Mouse (Mus musculus): ENCODE results near the gene Rs1.
"Not testable (repeated sequence)": the region's sequence is repeated elsewhere in the genome, so short reads cannot be mapped to it uniquely, and the experiment has no call there.

The Rs1 gene

DNA sequence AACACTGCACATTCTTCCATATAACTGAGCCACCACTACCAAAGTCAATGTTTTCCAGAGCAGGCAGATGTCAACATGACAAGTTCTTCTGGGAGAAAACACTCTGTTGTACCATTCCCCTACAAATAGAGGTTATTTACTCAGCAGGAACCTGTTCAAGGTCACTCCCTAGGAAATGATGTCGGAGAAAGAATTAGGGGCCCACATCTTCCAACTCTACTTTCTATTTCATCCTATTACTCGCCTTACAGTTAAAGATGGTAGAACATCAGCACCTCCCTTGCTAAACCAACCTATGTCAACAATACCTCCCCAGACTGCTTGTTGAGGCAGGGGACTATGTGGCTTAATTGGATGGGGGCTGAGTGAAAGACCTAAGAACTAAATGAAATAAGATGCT is at the start of gene Rs1:
Gene Rs1, plus strand, starts transcription at position 301 of the 400 bp plus-strand sequence.
- DNase-seq (ENCODE audit: low read depth, low spot score): no peak

DNA sequence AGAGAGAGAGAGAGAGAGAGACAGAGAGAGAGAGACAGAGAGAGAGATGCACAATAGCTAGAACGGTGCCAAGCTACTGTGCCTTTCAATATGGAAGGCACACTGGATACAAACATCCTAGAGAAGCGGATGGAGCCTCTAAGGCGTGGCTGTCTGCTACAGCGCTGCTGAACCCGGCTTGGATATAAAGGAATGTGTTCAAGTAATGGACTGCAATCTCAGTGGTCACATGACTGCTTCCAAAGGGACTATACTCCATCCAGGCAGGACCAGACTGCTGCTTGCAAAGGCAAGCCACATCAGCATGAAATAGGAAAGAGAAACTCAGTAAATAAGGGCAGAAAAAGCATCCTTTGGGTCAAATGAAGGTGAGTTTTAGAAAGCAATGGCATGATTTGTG is 32.2 kb upstream of the Rs1 start, which contains the start of gene Ppef1:
Gene Ppef1, minus strand, starts transcription at position 116 of the 400 bp plus-strand sequence.
- DNase-seq (ENCODE audit: low read depth, low spot score): no peak

DNA sequence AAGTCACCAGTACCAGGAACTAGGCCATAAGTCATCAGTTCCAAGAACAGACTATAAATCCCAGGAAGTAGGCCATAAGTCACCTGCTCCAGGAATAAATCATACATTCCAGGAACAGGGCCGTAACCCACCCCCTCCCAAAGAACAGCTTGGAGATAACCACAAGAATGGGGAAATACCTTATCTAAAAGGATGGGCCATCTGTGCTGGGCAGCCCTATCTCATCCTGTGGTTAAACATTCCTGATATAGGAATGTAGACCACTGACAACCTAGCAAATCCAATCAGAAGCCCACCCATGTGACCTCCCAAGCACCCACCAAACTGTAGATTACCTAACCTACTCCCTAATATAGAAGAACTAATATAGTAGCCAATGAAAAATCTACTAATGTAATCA is 22.4 kb upstream of the Rs1 start:
- no peak for DNase-seq (ENCODE audit: low read depth, low spot score)

DNA sequence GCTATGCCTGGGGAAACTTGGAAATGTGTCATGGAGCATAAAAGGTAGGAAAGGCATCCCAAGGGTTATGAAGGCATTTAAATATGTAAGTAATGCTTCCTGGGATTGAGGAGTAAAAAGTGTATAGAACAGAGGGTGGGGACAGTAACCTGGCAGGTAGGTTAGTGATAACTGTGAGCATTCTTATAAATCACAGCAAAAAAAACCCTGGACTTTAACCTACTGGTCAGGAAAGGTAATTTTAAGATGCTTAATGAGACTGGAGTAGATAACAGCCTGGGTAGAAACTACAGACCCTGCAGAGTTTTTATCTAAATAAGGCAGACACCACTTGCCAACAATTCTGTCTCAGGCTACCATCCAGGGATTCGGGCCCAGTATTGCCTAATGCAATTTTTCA is 19.2 kb upstream of the Rs1 start:
- DNase-seq (ENCODE audit: low read depth, low spot score): no peak

DNA sequence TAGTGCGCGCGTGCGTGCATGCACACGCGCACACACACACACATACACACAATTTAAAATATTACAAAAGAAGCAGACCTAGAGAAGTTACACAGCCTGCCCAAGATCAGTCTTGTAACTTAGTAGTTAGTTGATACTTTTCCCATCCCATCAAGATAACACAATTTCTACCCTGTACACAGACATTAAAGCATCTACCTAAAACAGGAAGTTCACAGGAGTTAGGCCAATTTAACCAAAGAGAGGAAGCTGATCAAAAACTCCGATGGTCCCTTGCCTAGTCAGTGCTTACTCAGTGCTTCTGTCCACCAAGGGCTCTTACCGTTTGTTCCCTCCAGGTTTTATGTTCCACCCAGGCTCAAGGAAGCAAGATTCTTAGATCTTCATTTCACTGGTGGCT is 17.0 kb upstream of the Rs1 start:
- DNase-seq (ENCODE audit: low read depth, low spot score): no peak

DNA sequence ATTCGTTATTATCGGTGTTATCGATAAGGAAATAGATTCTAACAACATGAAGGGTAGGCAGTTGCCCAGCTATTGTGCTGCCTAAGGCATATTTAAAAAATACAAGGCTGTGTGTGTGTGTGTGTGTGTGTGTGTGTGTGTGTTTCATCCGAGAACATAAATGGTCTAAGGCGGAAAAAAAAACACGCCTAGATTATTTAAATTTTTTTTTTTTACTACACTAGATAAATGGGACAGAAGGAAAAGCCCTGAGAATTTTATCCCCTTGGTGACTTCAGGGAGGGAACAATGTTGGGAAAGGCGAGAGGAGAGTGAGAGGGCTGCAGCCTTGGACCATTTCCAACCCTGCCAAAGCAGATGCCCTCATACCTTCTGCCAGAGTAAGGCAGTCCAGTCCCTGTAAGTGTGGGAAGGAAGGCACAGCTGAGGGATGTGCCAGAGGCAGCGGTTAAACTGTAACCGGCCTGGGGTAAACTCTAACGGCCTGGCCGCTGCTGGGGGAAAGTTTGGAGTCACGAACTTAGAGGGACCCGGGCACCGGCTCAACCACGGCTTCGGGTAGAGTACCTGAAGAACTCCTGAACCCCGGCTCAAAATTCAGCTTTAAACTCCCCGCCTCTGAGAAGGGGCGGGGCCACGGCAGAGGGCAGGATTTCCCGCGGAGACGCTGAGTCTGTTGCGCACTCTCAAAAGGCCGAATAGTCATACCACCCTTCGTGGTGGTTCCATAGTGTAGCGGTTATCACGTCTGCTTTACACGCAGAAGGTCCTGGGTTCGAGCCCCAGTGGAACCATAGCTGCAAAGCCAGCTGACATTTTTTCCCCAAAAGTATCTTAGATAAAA is 2.2 kb upstream of the Rs1 start:
- DNase-seq (ENCODE audit: low read depth, low spot score): peak; percentile 80

DNA sequence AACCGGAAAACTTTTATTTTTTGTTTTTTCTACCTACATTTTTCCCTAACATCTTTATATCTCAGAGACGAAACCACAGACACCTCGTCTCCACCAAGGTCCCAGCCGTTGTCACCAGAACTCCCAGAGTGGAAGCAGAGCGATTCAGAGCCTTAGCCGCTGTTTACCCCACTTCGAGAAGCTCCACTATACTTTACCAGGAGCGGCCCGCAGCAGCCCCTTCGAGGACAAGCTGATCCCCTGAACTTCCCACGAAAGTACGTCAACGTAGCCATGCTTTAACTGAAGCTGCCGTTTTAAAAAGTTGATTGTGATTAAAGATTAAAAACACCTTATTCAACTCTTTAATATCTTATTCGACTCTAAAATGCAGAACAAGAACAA is 1.6 kb upstream of the Rs1 start:
- no peak for DNase-seq (ENCODE audit: low read depth, low spot score)

DNA sequence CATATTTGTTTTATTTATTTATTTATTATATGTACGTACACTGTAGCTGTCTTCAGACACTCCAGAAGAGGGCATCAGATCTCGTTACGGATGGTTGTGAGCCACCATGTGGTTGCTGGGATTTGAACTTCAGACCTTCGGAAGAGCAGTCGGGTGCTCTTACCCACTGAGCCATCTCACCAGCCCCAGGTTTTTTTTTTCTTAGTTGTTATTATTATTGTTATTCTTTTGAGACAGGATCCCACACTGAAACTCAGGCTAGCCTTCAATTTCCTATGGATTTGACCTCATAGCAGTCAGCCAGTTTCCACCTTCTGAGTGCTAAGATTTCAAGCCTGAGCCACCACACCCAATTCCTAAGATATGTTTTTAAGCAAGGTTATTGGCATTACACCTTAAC is 1.8 kb downstream of the Rs1 start:
- DNase-seq (ENCODE audit: low read depth, low spot score): not testable (repeated sequence)

DNA sequence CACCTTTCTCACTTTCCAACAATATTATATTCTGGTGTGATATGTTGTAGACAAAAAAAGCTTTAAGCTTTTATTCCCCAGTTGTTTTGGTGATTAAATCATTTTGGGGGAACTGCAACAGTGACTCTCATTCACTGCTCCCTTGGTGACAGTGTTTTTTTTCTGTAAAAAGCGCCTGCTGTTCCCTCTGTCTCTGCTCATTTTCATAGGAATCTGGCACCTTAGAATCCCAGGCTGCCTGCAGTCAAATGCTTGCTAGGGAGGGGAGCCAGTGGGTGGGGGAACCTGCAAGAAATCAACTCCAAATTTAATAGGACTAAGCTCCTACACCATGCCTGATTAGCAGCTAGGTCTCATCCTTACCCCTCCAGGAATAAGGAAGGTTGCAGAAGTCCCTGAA is 5.2 kb downstream of the Rs1 start:
- DNase-seq (ENCODE audit: low read depth, low spot score): no peak

DNA sequence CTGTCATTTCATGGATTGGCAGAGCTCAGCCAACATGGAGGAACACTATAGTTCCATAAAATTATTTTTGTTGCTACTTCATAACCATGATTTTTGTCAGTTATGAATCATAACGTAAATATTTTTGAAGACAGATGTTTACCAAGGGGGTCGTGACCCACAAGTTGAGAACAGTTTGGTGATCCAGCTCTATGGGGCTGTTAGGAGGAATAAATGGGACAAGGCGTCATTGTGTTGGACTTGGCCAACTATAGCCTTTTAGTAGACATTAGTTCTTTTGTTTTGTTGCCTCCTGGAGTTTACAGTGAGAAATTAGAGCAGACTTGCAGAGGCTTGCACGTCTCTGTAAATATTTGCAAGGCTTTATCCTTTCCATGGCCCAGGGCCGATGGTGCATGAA is 14.5 kb downstream of the Rs1 start:
- DNase-seq (ENCODE audit: low read depth, low spot score): no peak

DNA sequence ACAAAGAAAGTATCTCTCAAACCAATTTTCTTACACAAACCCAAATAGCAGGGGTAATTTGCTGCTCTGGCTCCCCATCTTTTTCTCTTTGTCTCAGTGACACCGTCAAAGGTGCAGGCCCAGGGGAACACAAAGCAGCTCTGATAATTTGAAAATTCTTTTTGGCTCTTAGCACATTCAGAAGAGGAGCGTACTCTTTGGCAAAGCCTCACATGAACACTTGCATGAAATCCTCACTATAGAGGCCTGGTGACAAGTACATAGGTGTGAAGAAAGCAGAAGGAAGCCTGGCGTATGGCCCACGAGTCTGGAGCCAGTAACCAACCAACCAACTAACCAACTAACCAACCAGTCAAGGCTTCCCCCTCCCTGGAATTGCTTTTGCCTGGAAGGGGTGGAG is 27.1 kb downstream of the Rs1 start:
- DNase-seq (ENCODE audit: low read depth, low spot score): no peak

DNA sequence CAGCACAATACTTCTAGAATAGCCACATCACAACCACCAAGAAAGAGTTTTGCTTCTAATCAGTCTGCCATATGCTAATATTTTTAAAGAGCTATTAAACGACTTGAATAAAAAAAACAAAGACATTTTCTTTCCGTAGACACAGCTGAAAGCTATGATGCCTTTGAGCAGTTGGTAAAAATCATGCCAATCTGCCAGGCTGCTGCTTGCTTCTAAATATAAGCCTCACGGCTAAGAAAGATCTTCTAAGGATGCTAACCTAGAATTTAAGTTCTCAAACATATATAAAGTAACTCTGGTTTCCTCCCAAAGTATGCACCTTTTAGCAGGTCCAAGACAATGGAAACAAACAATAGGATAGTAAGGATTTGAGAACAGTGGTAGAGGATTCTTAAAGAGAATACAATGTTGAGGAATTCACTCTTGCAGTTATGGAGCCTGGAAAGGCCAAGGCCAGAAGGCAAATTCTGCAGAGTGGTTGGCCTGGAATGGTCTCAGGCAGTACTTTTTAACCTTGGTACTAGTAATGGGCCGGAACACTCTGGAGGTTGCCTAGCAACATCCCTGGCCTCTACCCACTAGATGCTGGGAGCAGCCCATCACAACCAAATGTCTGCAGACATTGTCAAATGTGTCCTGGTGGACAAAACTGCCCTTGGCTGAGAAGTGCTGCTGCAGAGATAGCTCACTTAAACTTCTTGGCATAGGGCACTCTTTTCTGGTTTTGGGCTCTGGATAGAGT is 36.8 kb downstream of the Rs1 start:
- no peak for DNase-seq (ENCODE audit: low read depth, low spot score)

DNA sequence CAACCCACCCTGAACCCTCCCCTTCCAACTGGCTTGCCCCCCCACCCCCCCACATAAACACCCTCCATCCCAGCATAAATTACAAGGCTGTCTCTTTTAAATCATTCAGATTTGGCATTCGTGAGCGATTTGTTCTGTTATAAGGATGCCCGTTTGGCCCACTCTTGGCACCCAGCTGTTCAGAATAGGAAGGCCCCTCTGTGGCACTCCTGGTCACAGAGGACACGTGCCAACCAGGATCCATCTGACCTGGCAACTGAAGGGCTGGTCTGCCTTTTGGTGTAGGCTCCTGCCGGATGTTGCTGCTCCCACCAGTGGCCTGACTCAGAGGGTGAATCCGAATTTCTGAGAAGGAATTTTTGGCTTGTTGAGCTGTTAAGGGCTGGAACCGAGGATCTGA is 40.4 kb downstream of the Rs1 start:
- no peak for DNase-seq (ENCODE audit: low read depth, low spot score)
